Mouse (Mus musculus): ENCODE results near the gene Clec3a.

GRCm38 (mm10) chr8:114417786-114418185 is at the start of gene Clec3a:
- TF ChIP-seq POLR2A (IDR thresholded peaks at IDR 0.05; ENCODE audit: insufficient read length, low read depth), result no peak
- no peak for TF ChIP-seq USF1 (IDR thresholded peaks at IDR 0.05; ENCODE audit: low read depth)
- TF ChIP-seq TCF12 (IDR thresholded peaks at IDR 0.05; ENCODE audit: insufficient read depth, poor library complexity, severe bottlenecking), result no peak
- TF ChIP-seq MYOD1 (IDR thresholded peaks at IDR 0.05; ENCODE audit: control insufficient read depth in 1 of 3, insufficient read length in 2 of 3, low read depth in 2 of 3), result no peak
- TF ChIP-seq REST (IDR thresholded peaks at IDR 0.05; ENCODE audit: insufficient read depth, insufficient read length), result no peak
- TF ChIP-seq MAX (IDR thresholded peaks at IDR 0.05; ENCODE audit: low read depth), result no peak
- TF ChIP-seq CEBPB (IDR thresholded peaks at IDR 0.05; ENCODE audit: insufficient read depth, poor library complexity, severe bottlenecking), result no peak

Measured in myocyte (in vitro differentiated cells).